Mouse (Mus musculus): Measurements from ENCODE around the gene Sec14l1.
"Not testable (repeated sequence)": the region's sequence is repeated elsewhere in the genome, so short reads cannot be mapped to it uniquely, and the experiment has no call there.

Gene Sec14l1
- long read RNA-seq, experiment 1, full-length matches to known transcripts = 15 of 34 reads
- long read RNA-seq, experiment 1, partial matches to known transcripts = 9 of 34 reads
- long read RNA-seq, experiment 1, other reads (novel, unspliced or antisense) = 10 of 34 reads
- long read RNA-seq, experiment 2, full-length matches to known transcripts = 20 of 43 reads
- long read RNA-seq, experiment 2, partial matches to known transcripts = 12 of 43 reads
- long read RNA-seq, experiment 2, other reads (novel, unspliced or antisense) = 11 of 43 reads

GRCm38 (mm10) chr11:117114592-117115345 is at the start of gene Sec14l1:
Gene Sec14l1, plus strand, starts transcription at chr11:117115168.
- intact Hi-C loops (cut with DNase I) = loop anchor here (5.0 kb wide), 1 partner anchor 32 kb away; no protein-coding TSS in a partner anchor

GRCm38 (mm10) chr11:117065602-117066001 is 49.4 kb upstream of the Sec14l1 start:
- intact Hi-C loops (cut with DNase I) = not testable (repeated sequence)

GRCm38 (mm10) chr11:117066738-117067137 is 48.2 kb upstream of the Sec14l1 start:
- intact Hi-C loops (cut with DNase I) = no loop called here

GRCm38 (mm10) chr11:117068332-117068731 is 46.6 kb upstream of the Sec14l1 start:
- intact Hi-C loops (cut with DNase I) = no loop called here

- intact Hi-C loops (cut with DNase I) = no loop called here
Measured at GRCm38 (mm10) chr11:117069027-117069426, 45.9 kb upstream of the Sec14l1 start.

- intact Hi-C loops (cut with DNase I) = loop anchor here (5.0 kb wide), 1 partner anchor 292 kb away; no protein-coding TSS in a partner anchor
Measured at GRCm38 (mm10) chr11:117070711-117071110, 44.3 kb upstream of the Sec14l1 start.

GRCm38 (mm10) chr11:117072128-117072527 is 42.8 kb upstream of the Sec14l1 start:
- intact Hi-C loops (cut with DNase I) = loop anchor here (1.0 to 5.0 kb wide), 2 partner anchors 105 to 290 kb away; no protein-coding TSS in a partner anchor

- intact Hi-C loops (cut with DNase I) = loop anchor here (5.0 kb wide), 1 partner anchor 289 kb away; no protein-coding TSS in a partner anchor
Measured at GRCm38 (mm10) chr11:117073426-117073825, 41.5 kb upstream of the Sec14l1 start.

- intact Hi-C loops (cut with DNase I) = no loop called here
Measured at GRCm38 (mm10) chr11:117076576-117077196, 38.3 kb upstream of the Sec14l1 start.

GRCm38 (mm10) chr11:117077227-117077626 is 37.7 kb upstream of the Sec14l1 start:
- intact Hi-C loops (cut with DNase I) = no loop called here

- intact Hi-C loops (cut with DNase I) = no loop called here
Measured at GRCm38 (mm10) chr11:117077902-117078301, 37.1 kb upstream of the Sec14l1 start.

GRCm38 (mm10) chr11:117078637-117079240 is 36.2 kb upstream of the Sec14l1 start:
- intact Hi-C loops (cut with DNase I) = no loop called here

- intact Hi-C loops (cut with DNase I) = loop anchor here (5.0 kb wide), 1 partner anchor 38 kb away; the partner anchor contains the start of gene Sec14l1
Measured at GRCm38 (mm10) chr11:117079651-117080190, 35.2 kb upstream of the Sec14l1 start.

- intact Hi-C loops (cut with DNase I) = loop anchor here (5.0 kb wide), 1 partner anchor 37 kb away; the partner anchor contains the start of gene Sec14l1
Measured at GRCm38 (mm10) chr11:117080209-117080608, 34.8 kb upstream of the Sec14l1 start.

GRCm38 (mm10) chr11:117081165-117082064 is 33.6 kb upstream of the Sec14l1 start:
- intact Hi-C loops (cut with DNase I) = loop anchor here (5.0 kb wide), 1 partner anchor 36 kb away; the partner anchor contains the start of gene Sec14l1

- intact Hi-C loops (cut with DNase I) = loop anchor here (5.0 kb wide), 1 partner anchor 35 kb away; the partner anchor contains the start of gene Sec14l1
Measured at GRCm38 (mm10) chr11:117082353-117082934, 32.5 kb upstream of the Sec14l1 start.

GRCm38 (mm10) chr11:117083052-117083881 is 31.7 kb upstream of the Sec14l1 start:
- intact Hi-C loops (cut with DNase I) = loop anchor here (5.0 kb wide), 1 partner anchor 34 kb away; the partner anchor contains the start of gene Sec14l1

GRCm38 (mm10) chr11:117083882-117084260 is 31.1 kb upstream of the Sec14l1 start:
- intact Hi-C loops (cut with DNase I) = loop anchor here (5.0 kb wide), 1 partner anchor 33 kb away; the partner anchor contains the start of gene Sec14l1

All from adrenal gland (tissue).